Mouse (Mus musculus) CD8-positive naive resting alpha-beta T cell, adult 2 months (primary cell): ENCODE results near the gene Ikzf1.

Source experiments
- DNase-seq, 2 experiments: peaks; one replicate each; pipeline ENCODE4 v3.0.0; 2022; ENCODE audit warnings: low read depth in 2 of 2, low spot score in 2 of 2

Gene Ikzf1

GRCm38 (mm10) chr11:11808035-11808819 lies 123.4 kb downstream of the Ikzf1 start:
- no peak for DNase-seq

GRCm38 (mm10) chr11:11808820-11809403 lies 124.1 kb downstream of the Ikzf1 start, which contains the start of gene Fignl1:
Gene Fignl1 (minus strand): TSS chr11:11808962.
- DNase-seq: peak; percentile 98

GRCm38 (mm10) chr11:11809404-11810175 lies 124.8 kb downstream of the Ikzf1 start:
- DNase-seq: no peak

GRCm38 (mm10) chr11:11811906-11812480 lies 127.2 kb downstream of the Ikzf1 start:
- peak; percentile 50 to 63 for DNase-seq

GRCm38 (mm10) chr11:11815737-11816136 lies 130.9 kb downstream of the Ikzf1 start:
- no peak for DNase-seq

GRCm38 (mm10) chr11:11818797-11819196 lies 134.0 kb downstream of the Ikzf1 start:
- no peak for DNase-seq

GRCm38 (mm10) chr11:11819206-11819605 lies 134.4 kb downstream of the Ikzf1 start:
- DNase-seq: no peak

GRCm38 (mm10) chr11:11820251-11820650 lies 135.4 kb downstream of the Ikzf1 start:
- peak; percentile 54 to 74 for DNase-seq

- DNase-seq: no peak
Measured at GRCm38 (mm10) chr11:11820737-11821136, 135.9 kb downstream of the Ikzf1 start.

- no peak for DNase-seq
Measured at GRCm38 (mm10) chr11:11821387-11821975, 136.7 kb downstream of the Ikzf1 start.
